In genomic region chr5:29434872-29435358, GRCm38 (mm10) we compare ENCODE assay signal across 8 mouse cellular contexts. TPM values are rescaled to one million over a fixed set of nuclear protein-coding genes. Genes with fewer than 3 reads are reported as not detected.
DNase-seq lines count a peak whose midpoint lies in the region; ATAC-seq lines count a peak whose summit lies in the region.

No protein-coding gene starts in this region.

- peak; percentile 56 for DNase-seq in thymus, postnatal 4 days
- no peak for DNase-seq in thymus, postnatal 25 days
- peak; percentile 71 to 75 for DNase-seq in adrenal gland, postnatal 36 days
- no peak for DNase-seq in retina, postnatal 1 day

- under 1% methylated on average over 48 of the region's 48 CpGs for WGBS in forebrain, embryonic 16.5 days
- WGBS in hindbrain, embryonic 15.5 days = under 1% methylated on average over 47 of the region's 48 CpGs
- WGBS in liver, embryonic 12.5 days (ENCODE audit: insufficient replicate concordance) = under 1% methylated on average over 48 of the region's 48 CpGs
- under 1% methylated on average over 48 of the region's 48 CpGs for WGBS in midbrain, embryonic 16.5 days

- peak overlapping the region; percentile 68 for H3K4me2 ChIP-seq in forebrain, embryonic 16.5 days (ENCODE audit: low read length)
- peak overlapping the region; percentile 94 for H3K4me2 ChIP-seq in hindbrain, embryonic 15.5 days
- H3K4me2 ChIP-seq in liver, embryonic 12.5 days = peak overlapping the region; percentile 87
- H3K4me2 ChIP-seq in midbrain, embryonic 16.5 days (ENCODE audit: low read length) = peak overlapping the region; percentile 99

- H3K27ac ChIP-seq in forebrain, embryonic 16.5 days (ENCODE audit: low read length) = peak overlapping the region; percentile 55; the same call in 1 of the 2 replicates
- H3K27ac ChIP-seq in hindbrain, embryonic 15.5 days (replicated peaks) = peak overlapping the region; percentile 79
- peak overlapping the region; percentile 80 for H3K27ac ChIP-seq in liver, embryonic 12.5 days
- peak overlapping the region; percentile 76 for H3K27ac ChIP-seq in midbrain, embryonic 16.5 days (ENCODE audit: low read length)

- H3K4me1 ChIP-seq in forebrain, embryonic 16.5 days (replicated peaks; ENCODE audit: control insufficient read depth, insufficient read depth, low read length) = peaks cover 21% of the 10 kb centered on the region
- peaks cover 27% of the 10 kb centered on the region for H3K4me1 ChIP-seq in hindbrain, embryonic 15.5 days (replicated peaks)
- H3K4me1 ChIP-seq in liver, embryonic 12.5 days = peaks cover 27% of the 10 kb centered on the region
- H3K4me1 ChIP-seq in midbrain, embryonic 16.5 days (ENCODE audit: control insufficient read depth, insufficient read depth, low read length) = peaks cover 21% of the 10 kb centered on the region

- H3K36me3 ChIP-seq in forebrain, embryonic 16.5 days (ENCODE audit: control insufficient read depth, insufficient read depth) = peaks cover 11% of the 10 kb centered on the region
- peaks cover 38% of the 10 kb centered on the region for H3K36me3 ChIP-seq in hindbrain, embryonic 15.5 days
- peaks cover 42% of the 10 kb centered on the region for H3K36me3 ChIP-seq in liver, embryonic 12.5 days
- H3K36me3 ChIP-seq in midbrain, embryonic 16.5 days (ENCODE audit: control insufficient read depth, insufficient read depth, low read length) = peaks cover 19% of the 10 kb centered on the region

- no peaks in the 10 kb centered on the region for H3K27me3 ChIP-seq in forebrain, embryonic 16.5 days (replicated peaks; ENCODE audit: control insufficient read depth, insufficient read depth, low read length)
- peaks cover 9% of the 10 kb centered on the region; the same call in 1 of the 2 replicates for H3K27me3 ChIP-seq in hindbrain, embryonic 15.5 days
- H3K27me3 ChIP-seq in liver, embryonic 12.5 days (replicated peaks) = peaks cover 26% of the 10 kb centered on the region
- peaks cover 3% of the 10 kb centered on the region; the same call in 1 of the 2 replicates for H3K27me3 ChIP-seq in midbrain, embryonic 16.5 days (ENCODE audit: control insufficient read depth, insufficient read depth, low read depth, low read length)

- H3K9me3 ChIP-seq in forebrain, embryonic 16.5 days (ENCODE audit: control insufficient read depth, low read length) = no peaks in the 10 kb centered on the region
- no peaks in the 10 kb centered on the region for H3K9me3 ChIP-seq in hindbrain, embryonic 15.5 days
- no peaks in the 10 kb centered on the region for H3K9me3 ChIP-seq in liver, embryonic 12.5 days (replicated peaks)
- H3K9me3 ChIP-seq in midbrain, embryonic 16.5 days (replicated peaks; ENCODE audit: control insufficient read depth, low read length, poor library complexity, severe bottlenecking) = no peaks in the 10 kb centered on the region

- peak; percentile 78 for ATAC-seq in forebrain, embryonic 16.5 days
- peak; percentile 80 for ATAC-seq in hindbrain, embryonic 15.5 days (ENCODE audit: low FRiP score, low read depth)
- peak; percentile 71 for ATAC-seq in liver, embryonic 12.5 days
- peak; percentile 76 for ATAC-seq in midbrain, embryonic 16.5 days

- peak overlapping the region; percentile 87 for H3K4me3 ChIP-seq in forebrain, embryonic 16.5 days (replicated peaks; ENCODE audit: low read length)
- H3K4me3 ChIP-seq in hindbrain, embryonic 15.5 days = peak overlapping the region; percentile 83
- H3K4me3 ChIP-seq in liver, embryonic 12.5 days = peak overlapping the region; percentile 94
- peak overlapping the region; percentile 96 for H3K4me3 ChIP-seq in midbrain, embryonic 16.5 days (ENCODE audit: low read depth, low read length)

- peak overlapping the region; percentile 71 for H3K9ac ChIP-seq in forebrain, embryonic 16.5 days (replicated peaks; ENCODE audit: low read depth, low read length)
- H3K9ac ChIP-seq in hindbrain, embryonic 15.5 days = peak overlapping the region; percentile 59
- H3K9ac ChIP-seq in liver, embryonic 12.5 days = peak overlapping the region; percentile 90
- H3K9ac ChIP-seq in midbrain, embryonic 16.5 days (ENCODE audit: low read depth, low read length) = peak overlapping the region; percentile 87

RNA-seq across cellular contexts. Expression of gene Nom1, which starts 0.5 kb away (rescaled TPM):
- 10 to 100 TPM; 36.3 to 42.3 TPM for total RNA-seq in adrenal gland, postnatal 36 days (2021)
- 24.1 and 26.0 TPM in 2 replicates for polyA plus RNA-seq in forebrain, embryonic 16.5 days (2015; fragmentation: Nextera tagmentation; extraction: Ambion mirVana)
- 17.9 and 19.3 TPM in 2 replicates for polyA plus RNA-seq in hindbrain, embryonic 15.5 days (2015; fragmentation: Nextera tagmentation; extraction: Ambion mirVana)
- 29.9 and 30.0 TPM in 2 replicates for polyA plus RNA-seq in liver, embryonic 12.5 days (2016; fragmentation: Nextera tagmentation; extraction: Ambion mirVana)
- polyA plus RNA-seq in midbrain, embryonic 16.5 days (2015; fragmentation: Nextera tagmentation; extraction: Ambion mirVana) = 21.1 and 21.3 TPM in 2 replicates

RNA-seq across cellular contexts. Expression of gene Mnx1, which starts 43.4 kb away (rescaled TPM):
- not detected for total RNA-seq in adrenal gland, postnatal 36 days (2021)
- polyA plus RNA-seq in forebrain, embryonic 16.5 days (2015; fragmentation: Nextera tagmentation; extraction: Ambion mirVana) = not detected in 2 replicates
- 0.19 and 0.22 TPM in 2 replicates for polyA plus RNA-seq in hindbrain, embryonic 15.5 days (2015; fragmentation: Nextera tagmentation; extraction: Ambion mirVana)
- not detected in 2 replicates for polyA plus RNA-seq in liver, embryonic 12.5 days (2016; fragmentation: Nextera tagmentation; extraction: Ambion mirVana)
- not detected in 2 replicates for polyA plus RNA-seq in midbrain, embryonic 16.5 days (2015; fragmentation: Nextera tagmentation; extraction: Ambion mirVana)

RNA-seq across cellular contexts. Expression of gene Lmbr1, which starts 56.7 kb away (rescaled TPM):
- 10 to 100 TPM; 10.6 to 12.8 TPM for total RNA-seq in adrenal gland, postnatal 36 days (2021)
- 30.7 and 31.5 TPM in 2 replicates for polyA plus RNA-seq in forebrain, embryonic 16.5 days (2015; fragmentation: Nextera tagmentation; extraction: Ambion mirVana)
- polyA plus RNA-seq in hindbrain, embryonic 15.5 days (2015; fragmentation: Nextera tagmentation; extraction: Ambion mirVana) = 36.7 and 36.8 TPM in 2 replicates
- polyA plus RNA-seq in liver, embryonic 12.5 days (2016; fragmentation: Nextera tagmentation; extraction: Ambion mirVana) = 3.9 and 4.8 TPM in 2 replicates
- polyA plus RNA-seq in midbrain, embryonic 16.5 days (2015; fragmentation: Nextera tagmentation; extraction: Ambion mirVana) = 44.0 and 46.2 TPM in 2 replicates

Comparison
In these comparisons a context has a peak if more than half of its experiments do, and no peak if none do; other contexts are left out.
1. DNase-seq: peak in thymus, postnatal 4 days (single experiment) and adrenal gland, postnatal 36 days (2 of 2); none in thymus, postnatal 25 days (single experiment) and retina, postnatal 1 day (single experiment).
2. Peak in every context shown above with its lines, with median percentiles within 50 percentile points of each other: ATAC-seq, H3K27ac ChIP-seq, H3K4me2 ChIP-seq, H3K4me3 ChIP-seq and H3K9ac ChIP-seq.